Mouse (Mus musculus) CH12.LX (cell line): ENCODE data around the gene Ccz1. TPM values are rescaled to one million over a fixed set of nuclear protein-coding genes. Genes with fewer than 3 reads are reported as not detected.

Experiments
- DNase-seq: peaks from one replicate; pipeline ENCODE4 v3.0.0-alpha.2; 2013; ENCODE audit errors: extremely low read depth
- H3K27ac ChIP-seq: 2 replicates; pipeline ENCODE4 v1.5.1; 2012; ENCODE audit warnings: low read depth, mild to moderate bottlenecking, control low read depth, moderate library complexity; ENCODE audit not compliant: insufficient read depth
- H3K27me3 ChIP-seq: replicated peaks from 2 replicates; pipeline ENCODE3; 2012; ENCODE audit warnings: inconsistent platforms
- H3K36me3 ChIP-seq, 2 experiments: replicated peaks in 1 of 2; 2 replicates each; pipeline versions ENCODE3 to v1.6.1; 2012; ENCODE audit warnings: inconsistent platforms in 1 of 2, low read length in 1 of 2, mild to moderate bottlenecking in 1 of 2, mixed read lengths in 1 of 2, moderate library complexity in 1 of 2; ENCODE audit not compliant: control insufficient read depth in 1 of 2, insufficient read depth in 1 of 2
- H3K4me1 ChIP-seq, 2 experiments: 2 replicates each; pipeline ENCODE4 v1.6.1; 2012; ENCODE audit warnings: inconsistent platforms in 1 of 2, moderate library complexity in 1 of 2; ENCODE audit not compliant: insufficient read depth in 2 of 2, control insufficient read depth in 1 of 2
- H3K4me2 ChIP-seq: 2 replicates; pipeline ENCODE4 v1.6.1; 2012; ENCODE audit warnings: low read depth, mild to moderate bottlenecking, control low read depth; ENCODE audit not compliant: poor library complexity, insufficient read depth, severe bottlenecking
- H3K4me3 ChIP-seq, 3 experiments: fragments of 150-350 bp in 1 of 3; sonication (generic) in 1 of 3; replicated peaks in 1 of 3; 2 replicates each; pipeline versions ENCODE3 to v1.5.1; 2011 to 2012; ENCODE audit warnings: low read depth in 2 of 3, low read length in 2 of 3, mild to moderate bottlenecking in 2 of 3, moderate library complexity in 2 of 3, control low read depth in 1 of 3, improper control_type of control experiment in 1 of 3, inconsistent platforms in 1 of 3, mixed read lengths in 1 of 3; ENCODE audit not compliant: poor library complexity in 1 of 3
- H3K79me2 ChIP-seq: replicated peaks from 2 replicates; pipeline ENCODE4 v1.6.1; 2012; ENCODE audit warnings: mild to moderate bottlenecking, moderate library complexity; ENCODE audit not compliant: control insufficient read depth, poor library complexity, insufficient read depth, severe bottlenecking; ENCODE audit errors: extremely low read depth
- H3K9ac ChIP-seq: 2 replicates; pipeline ENCODE4 v1.6.1; 2012; ENCODE audit warnings: low read depth, mild to moderate bottlenecking, control low read depth, moderate library complexity; ENCODE audit not compliant: insufficient read depth
- H3K9me3 ChIP-seq: replicated peaks from 2 replicates; pipeline ENCODE3; 2012; ENCODE audit warnings: low read length, inconsistent platforms, mixed read lengths
- BHLHE40 ChIP-seq: IDR thresholded peaks from 2 replicates; pipeline ENCODE4 v1.6.1; 2011; ENCODE audit warnings: mild to moderate bottlenecking, low read depth, low read length, improper control_type of control experiment
- CHD2 ChIP-seq: IDR thresholded peaks from 2 replicates; pipeline ENCODE4 v1.6.1; 2011; ENCODE audit warnings: low read length, improper control_type of control experiment
- CTCF ChIP-seq, 2 experiments: IDR thresholded peaks in 1 of 2; conservative IDR thresholded peaks in 1 of 2; 2 replicates each; pipeline ENCODE4 v1.5.1; 2011 to 2012; ENCODE audit warnings: low read depth in 2 of 2, low read length in 2 of 2, improper control_type of control experiment in 1 of 2, inconsistent platforms in 1 of 2, mild to moderate bottlenecking in 1 of 2, moderate library complexity in 1 of 2
- EP300 ChIP-seq: IDR thresholded peaks from 2 replicates; pipeline ENCODE4 v1.6.1; 2011; ENCODE audit warnings: low read length, improper control_type of control experiment
- ETS1 ChIP-seq: conservative IDR thresholded peaks from 2 replicates; pipeline ENCODE4 v1.6.1; 2012; ENCODE audit warnings: low read depth, mild to moderate bottlenecking, inconsistent platforms, low read length, improper control_type of control experiment, moderate library complexity
- IRF4 ChIP-seq: IDR thresholded peaks from 2 replicates; pipeline ENCODE4 v1.6.1; 2014; ENCODE audit warnings: low read depth, mild to moderate bottlenecking, inconsistent platforms, low read length, improper control_type of control experiment
- MAFK ChIP-seq: IDR thresholded peaks from 2 replicates; pipeline ENCODE4 v1.6.1; 2011; ENCODE audit warnings: low read length, improper control_type of control experiment; ENCODE audit not compliant: insufficient replicate concordance
- MXI1 ChIP-seq: IDR thresholded peaks from 2 replicates; pipeline ENCODE4 v1.6.1; 2011; ENCODE audit warnings: mild to moderate bottlenecking, low read depth, low read length, improper control_type of control experiment
- NRF1 ChIP-seq: IDR thresholded peaks from 2 replicates; pipeline ENCODE4 v1.6.1; 2014; ENCODE audit warnings: low read depth, mild to moderate bottlenecking, inconsistent platforms, low read length, improper control_type of control experiment, moderate library complexity
- PAX5 ChIP-seq: IDR thresholded peaks from 2 replicates; pipeline ENCODE4 v1.6.1; 2012; ENCODE audit warnings: low read length, inconsistent platforms, mixed read lengths
- POLR2AphosphoS2 ChIP-seq: IDR thresholded peaks from 2 replicates; pipeline ENCODE4 v1.6.1; 2011; ENCODE audit warnings: low read depth, low read length, improper control_type of control experiment
- RAD21 ChIP-seq: IDR thresholded peaks from 2 replicates; pipeline ENCODE4 v1.6.1; 2011; ENCODE audit warnings: low read depth, mild to moderate bottlenecking, low read length, improper control_type of control experiment, moderate library complexity
- SIN3A ChIP-seq: IDR thresholded peaks from 2 replicates; pipeline ENCODE4 v1.6.1; 2012; ENCODE audit warnings: low read length, improper control_type of control experiment, inconsistent platforms
- SMC3 ChIP-seq: IDR thresholded peaks from 2 replicates; pipeline ENCODE4 v1.6.1; 2011; ENCODE audit warnings: low read depth, low read length, improper control_type of control experiment
- TCF12 ChIP-seq: IDR thresholded peaks from 2 replicates; pipeline ENCODE4 v1.6.1; 2014; ENCODE audit warnings: low read depth, mild to moderate bottlenecking, inconsistent platforms, low read length, improper control_type of control experiment
- USF2 ChIP-seq: conservative IDR thresholded peaks from 2 replicates; pipeline ENCODE4 v1.6.1; 2011; ENCODE audit warnings: low read depth, low read length, improper control_type of control experiment
- ZKSCAN1 ChIP-seq: IDR thresholded peaks from 2 replicates; pipeline ENCODE4 v1.6.1; 2012; ENCODE audit warnings: low read depth, inconsistent platforms, low read length, improper control_type of control experiment, borderline replicate concordance
- dilution Hi-C: fragments of 300-500 bp; cut with MboI; formaldehyde crosslinking; loops from 2 replicates; pipeline ENCODE4 v1.14.3; 2020; ENCODE audit warnings: low sequenced_read_pairs; ENCODE audit not compliant: extremely low pct_unique_long_range_greater_than_20kb, extremely low pct_ligation_motif_present
- in situ Hi-C: fragments of 300-500 bp; cut with MboI; formaldehyde crosslinking; loops from 3 replicates; pipeline ENCODE4 v1.14.3; 2019; ENCODE audit warnings: low sequenced_read_pairs, low pct_ligation_motif_present, low pct_unique_long_range_greater_than_20kb, mixed read lengths
- polyA plus RNA-seq: library from polyadenylated mRNA; unstranded; fragments of >175 nt; gene quantifications from 2 replicates; pipeline ENCODE4 v1.2.1, GENCODE M21; 2012; ENCODE audit warnings: low read depth; ENCODE audit not compliant: insufficient read length
- total RNA-seq, 2 experiments: library from RNA; depleted of rRNA; stranded (reverse); fragments of 300-350 nt in 1 of 2; fragments of >200 nt in 1 of 2; gene quantifications; 2 replicates each; pipeline ENCODE4 v1.2.3; 2012 to 2014

The Ccz1 gene
- total and polyA plus RNA-seq, 3 experiments: 64.3 to 129 (median 91.0) TPM

DNA sequence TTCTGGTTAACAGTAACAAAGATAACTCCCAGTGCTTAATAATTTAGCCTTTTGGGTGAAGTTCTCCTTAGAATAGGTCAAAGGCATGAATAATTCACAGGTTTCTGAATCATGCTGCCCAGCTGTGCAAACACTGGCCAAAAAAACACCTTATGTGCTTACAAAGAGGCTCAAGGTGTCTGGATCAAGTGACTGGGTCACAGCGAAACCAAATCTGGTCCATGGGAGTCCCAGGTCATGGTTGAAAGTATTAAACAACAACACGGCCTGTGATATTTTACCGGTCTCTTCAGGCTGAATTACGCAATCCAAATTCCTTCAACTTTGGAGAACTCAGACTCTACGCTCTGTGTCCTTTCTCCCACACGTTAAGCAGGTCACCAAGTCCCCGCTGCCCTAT is 17.8 kb upstream of the Ccz1 start (continued):
- TF ChIP-seq PAX5: no peak
- TF ChIP-seq, all 38 proteins: peak for 0

DNA sequence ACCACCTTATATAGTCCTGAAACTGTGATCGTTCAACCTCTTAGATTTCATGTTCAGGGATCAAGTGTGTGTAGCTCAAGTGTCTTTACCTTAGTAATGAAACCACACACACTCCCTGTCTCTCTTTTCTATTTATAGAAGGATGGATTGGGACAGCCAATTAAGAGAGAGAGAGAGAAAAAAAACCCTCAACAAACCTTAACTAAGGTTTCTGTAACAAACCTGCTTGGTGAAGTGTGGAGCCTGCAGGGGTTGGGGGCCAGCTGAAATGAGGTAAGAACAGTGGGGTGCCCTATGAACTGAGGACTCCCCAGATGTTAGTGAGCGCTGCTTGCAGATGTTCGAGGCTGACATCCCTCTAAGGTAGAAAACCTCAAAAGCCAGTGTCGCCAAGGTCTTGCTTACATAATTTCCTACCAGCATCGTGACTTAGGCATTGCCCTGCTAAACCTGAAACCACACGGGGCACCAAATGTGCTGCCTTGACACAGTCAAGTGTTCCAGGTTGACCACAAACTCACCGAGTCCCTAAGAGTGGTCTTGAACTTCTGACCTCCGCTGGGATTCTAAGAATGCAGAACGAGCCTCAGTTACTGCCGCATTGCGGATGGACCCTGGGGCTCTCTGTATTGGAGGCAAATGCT is 12.1 kb upstream of the Ccz1 start, which contains the start of gene Ocm:
Gene Ocm, minus strand, starts transcription at position 51 of the 644 bp plus-strand sequence.
- DNase-seq: no peak
- Histone ChIP-seq H3K9ac (no peak within 1 kb of the TSS), H3K4me2 (peak within 1 kb of the TSS; percentile 42), H3K79me2 (no peaks in the 10 kb centered on the region), H3K27me3 (peaks cover 34% of the 10 kb centered on the region), H3K4me1 (peaks cover 0 to 6% of the 10 kb centered on the region in 2 experiments; a peak in 2 of 4 replicates), H3K27ac (no peak within 1 kb of the TSS), H3K36me3 (no peaks in the 10 kb centered on the region), H3K4me3 (no peak within 1 kb of the TSS), H3K9me3 (no peaks in the 10 kb centered on the region)
- dilution Hi-C loops: no loop called here
- in situ Hi-C loops: loop anchor here (25.0 kb wide), 1 partner anchor 711 kb away; no protein-coding TSS in a partner anchor
- TF ChIP-seq EP300: peak; percentile 17; the same call in 1 of the 2 replicates
- peak in 1 of 2 experiments; percentile 25; a peak in 2 of 4 replicates for TF ChIP-seq CTCF (conservative IDR thresholded peaks at IDR 0.05 in 1 of 2, IDR thresholded peaks at IDR 0.05 in 1 of 2; ENCODE audit: low read depth in 2 of 2, low read length in 2 of 2)
- TF ChIP-seq MXI1: no peak
- TF ChIP-seq POLR2AphosphoS2: no peak
- no peak for TF ChIP-seq TCF12
- no peak for TF ChIP-seq SMC3
- no peak for TF ChIP-seq CHD2
- peak; percentile 81 for TF ChIP-seq IRF4
- peak; percentile 51 for TF ChIP-seq ETS1
- TF ChIP-seq MAFK: 0 out of 2 replicates have a peak, but pooled peaks have one; percentile 34
- TF ChIP-seq BHLHE40: peak; percentile 72
- no peak for TF ChIP-seq USF2

DNA sequence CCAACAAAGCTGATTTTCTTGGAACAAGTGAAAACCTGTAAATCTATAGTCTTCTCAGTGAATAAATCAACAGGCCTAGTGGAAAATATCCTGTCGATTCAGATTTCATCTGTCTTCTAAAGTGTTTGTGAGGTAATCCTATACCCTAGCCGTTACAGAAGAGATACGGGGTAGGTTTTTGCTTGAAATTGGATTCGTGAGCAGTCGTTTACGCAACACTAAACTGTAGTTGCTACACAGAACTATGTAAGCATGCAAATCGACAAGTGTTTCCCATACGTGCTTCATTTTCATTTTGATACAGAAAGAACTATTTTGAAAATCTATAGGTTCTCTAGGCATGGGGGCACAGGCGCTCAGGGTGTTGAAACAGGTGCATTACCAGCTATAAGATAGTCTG is 1.2 kb upstream of the Ccz1 start:
- Histone ChIP-seq H3K27me3 (peaks cover 4% of the 10 kb centered on the region), H3K4me2 (no peak overlapping the region), H3K9me3 (no peaks in the 10 kb centered on the region), H3K4me1 (peaks cover 4 to 9% of the 10 kb centered on the region in 2 experiments), H3K27ac (no peak overlapping the region), H3K9ac (no peak overlapping the region), H3K4me3 (no peak overlapping the region), H3K36me3 (peaks cover 7 to 21% of the 10 kb centered on the region in 2 experiments), H3K79me2 (peaks cover 17% of the 10 kb centered on the region)
- TF ChIP-seq SIN3A: no peak
- no peak for TF ChIP-seq ZKSCAN1
- no peak for TF ChIP-seq NRF1
- TF ChIP-seq RAD21: no peak
- TF ChIP-seq PAX5: no peak
- TF ChIP-seq IRF4: no peak
- no peak for DNase-seq
- dilution Hi-C loops: no loop called here
- in situ Hi-C loops: no loop called here
